Mouse (Mus musculus) hindbrain, embryonic 16.5 days (tissue): Measurements from ENCODE around the gene Eepd1. TPM values are rescaled to one million over a fixed set of nuclear protein-coding genes. Genes with fewer than 3 reads are reported as not detected.
A peak's percentile ranks its signal among the peaks of the same experiment; 100 is the strongest.

ENCODE experiments used
- ATAC-seq: fragments of 200-750 bp; cut with Nextera tagmentation; 2 replicates; pipeline ENCODE4 v1.8.0; 2017; ENCODE audit warnings: moderate TSS enrichment, moderate library complexity
- H3K27ac ChIP-seq: fragments of 300-500 bp; sonication (generic); 2 replicates; pipeline ENCODE4 v1.5.1; 2014; ENCODE audit warnings: low read depth, mild to moderate bottlenecking, control low read depth, low read length, moderate library complexity
- H3K27me3 ChIP-seq: fragments of 300-500 bp; sonication (generic); replicated peaks from 2 replicates; pipeline ENCODE4 v1.6.1; 2014; ENCODE audit warnings: low read length; ENCODE audit not compliant: control insufficient read depth, insufficient read depth
- H3K36me3 ChIP-seq: fragments of 300-500 bp; sonication (generic); 2 replicates; pipeline ENCODE4 v1.6.1; 2014; ENCODE audit warnings: mild to moderate bottlenecking, low read length, moderate library complexity, mixed read lengths; ENCODE audit not compliant: control insufficient read depth, insufficient read depth
- H3K4me1 ChIP-seq: fragments of 300-500 bp; sonication (generic); 2 replicates; pipeline ENCODE4 v1.6.1; 2014; ENCODE audit warnings: low read depth, low read length; ENCODE audit not compliant: control insufficient read depth, insufficient read depth
- H3K4me2 ChIP-seq: fragments of 300-500 bp; sonication (generic); 2 replicates; pipeline ENCODE4 v1.6.1; 2014; ENCODE audit warnings: mild to moderate bottlenecking, low read length, control low read depth, moderate library complexity
- H3K4me3 ChIP-seq: fragments of 300-500 bp; sonication (generic); 2 replicates; pipeline ENCODE4 v1.5.1; 2014; ENCODE audit warnings: mild to moderate bottlenecking, low read length, control low read depth, moderate library complexity
- H3K9ac ChIP-seq: fragments of 300-500 bp; sonication (generic); 2 replicates; pipeline ENCODE4 v1.6.1; 2014; ENCODE audit warnings: low read depth, mild to moderate bottlenecking, control low read depth, low read length, moderate library complexity
- H3K9me3 ChIP-seq: fragments of 300-500 bp; sonication (generic); 2 replicates; pipeline ENCODE4 v1.6.1; 2014; ENCODE audit warnings: mild to moderate bottlenecking, low read length, moderate library complexity; ENCODE audit not compliant: control insufficient read depth
- WGBS: fragments of 180-500 bp; shearing (Covaris S2); extraction: QIAGEN DNeasy Blood & Tissue Kit; methylation state at CpG from one replicate; pipeline ENCODE4 v1.1.7; 2014; 5-methylcytosine and 5-hydroxymethylcytosine counted together
- polyA plus RNA-seq: library from polyadenylated mRNA; unstranded; fragments of >200 nt; fragmentation: Nextera tagmentation; extraction: Ambion mirVana; gene quantifications from 2 replicates; pipeline ENCODE4 v1.2.1, GENCODE M21; 2015

The Eepd1 gene
- polyA plus RNA-seq, 1 experiment from 2014 or later = 15.6 TPM

GRCm38 (mm10) chr9:25541355-25541754 lies 60.0 kb downstream of the Eepd1 start:
- no peaks in the 10 kb centered on the region for H3K27me3 ChIP-seq
- no peaks in the 10 kb centered on the region for H3K9me3 ChIP-seq
- no peak overlapping the region for H3K4me2 ChIP-seq
- H3K4me1 ChIP-seq = no peaks in the 10 kb centered on the region
- no peaks in the 10 kb centered on the region for H3K36me3 ChIP-seq
- H3K4me3 ChIP-seq = no peak overlapping the region
- WGBS = 92% methylated on average over 4 of the region's 4 CpGs
- no peak overlapping the region for H3K27ac ChIP-seq
- no peak overlapping the region for H3K9ac ChIP-seq
- no peak for ATAC-seq

GRCm38 (mm10) chr9:25545212-25545611 lies 63.9 kb downstream of the Eepd1 start:
- no peaks in the 10 kb centered on the region for H3K9me3 ChIP-seq
- H3K4me3 ChIP-seq = no peak overlapping the region
- no peak for ATAC-seq

GRCm38 (mm10) chr9:25549130-25550060 lies 68.0 kb downstream of the Eepd1 start:
- Histone ChIP-seq H3K27ac (no peak overlapping the region), H3K36me3 (no peaks in the 10 kb centered on the region), H3K9ac (no peak overlapping the region), H3K4me2 (no peak overlapping the region), H3K27me3 (no peaks in the 10 kb centered on the region), H3K4me3 (no peak overlapping the region), H3K4me1 (no peaks in the 10 kb centered on the region), H3K9me3 (no peaks in the 10 kb centered on the region)
- 84% methylated on average over 8 of the region's 8 CpGs for WGBS
- ATAC-seq = peak; percentile 40; the same call in 1 of the 2 replicates

More at GRCm38 (mm10) chr9:25545212-25545611, 63.9 kb downstream of the Eepd1 start:
- no peak overlapping the region for H3K4me2 ChIP-seq
- H3K36me3 ChIP-seq = no peaks in the 10 kb centered on the region
- no peak overlapping the region for H3K9ac ChIP-seq
- no peaks in the 10 kb centered on the region for H3K4me1 ChIP-seq
- no peak overlapping the region for H3K27ac ChIP-seq
- H3K27me3 ChIP-seq = no peaks in the 10 kb centered on the region
- WGBS = 98% methylated on average over 2 of the region's 2 CpGs

- H3K27me3 ChIP-seq = no peaks in the 10 kb centered on the region
These were observed 68.8 kb downstream of the Eepd1 start for GRCm38 (mm10) chr9:25550196-25550595.

GRCm38 (mm10) chr9:25552532-25552931 lies 71.2 kb downstream of the Eepd1 start:
- Histone ChIP-seq H3K27me3 (no peaks in the 10 kb centered on the region), H3K4me1 (no peaks in the 10 kb centered on the region), H3K36me3 (no peaks in the 10 kb centered on the region), H3K4me3 (no peak overlapping the region), H3K9me3 (no peaks in the 10 kb centered on the region), H3K27ac (no peak overlapping the region), H3K9ac (no peak overlapping the region), H3K4me2 (no peak overlapping the region)
- 76% methylated on average over 2 of the region's 2 CpGs for WGBS
- no peak for ATAC-seq

More at GRCm38 (mm10) chr9:25550196-25550595, 68.8 kb downstream of the Eepd1 start:
- Histone ChIP-seq H3K4me3 (no peak overlapping the region), H3K9me3 (no peaks in the 10 kb centered on the region), H3K9ac (no peak overlapping the region), H3K4me2 (no peak overlapping the region), H3K4me1 (no peaks in the 10 kb centered on the region), H3K36me3 (no peaks in the 10 kb centered on the region), H3K27ac (no peak overlapping the region)
- WGBS = 85% methylated on average over 7 of the region's 7 CpGs
- no peak for ATAC-seq

GRCm38 (mm10) chr9:25554246-25554803 lies 73.0 kb downstream of the Eepd1 start:
- 82% methylated on average over 6 of the region's 6 CpGs for WGBS
- Histone ChIP-seq H3K4me1 (no peaks in the 10 kb centered on the region), H3K9me3 (no peaks in the 10 kb centered on the region), H3K4me3 (no peak overlapping the region), H3K4me2 (no peak overlapping the region), H3K27me3 (no peaks in the 10 kb centered on the region), H3K9ac (no peak overlapping the region), H3K27ac (no peak overlapping the region), H3K36me3 (no peaks in the 10 kb centered on the region)
- no peak for ATAC-seq

GRCm38 (mm10) chr9:25555261-25555660 lies 73.9 kb downstream of the Eepd1 start:
- no peak for ATAC-seq
- no peak overlapping the region for H3K4me2 ChIP-seq
- H3K9me3 ChIP-seq = no peaks in the 10 kb centered on the region
- no peaks in the 10 kb centered on the region for H3K27me3 ChIP-seq
- H3K4me1 ChIP-seq = no peaks in the 10 kb centered on the region
- WGBS = 74% methylated on average over 6 of the region's 6 CpGs
- no peak overlapping the region for H3K4me3 ChIP-seq
- no peak overlapping the region for H3K9ac ChIP-seq
- H3K36me3 ChIP-seq = no peaks in the 10 kb centered on the region
- H3K27ac ChIP-seq = no peak overlapping the region

- no peak for ATAC-seq
- 87% methylated on average over 3 of the region's 3 CpGs for WGBS
- Histone ChIP-seq H3K27me3 (no peaks in the 10 kb centered on the region), H3K36me3 (no peaks in the 10 kb centered on the region), H3K9ac (no peak overlapping the region), H3K9me3 (no peaks in the 10 kb centered on the region), H3K4me3 (no peak overlapping the region), H3K27ac (no peak overlapping the region), H3K4me2 (no peak overlapping the region), H3K4me1 (no peaks in the 10 kb centered on the region)
These were observed 74.7 kb downstream of the Eepd1 start for GRCm38 (mm10) chr9:25556008-25556407.

GRCm38 (mm10) chr9:25557378-25557777 lies 76.0 kb downstream of the Eepd1 start:
- Histone ChIP-seq H3K4me3 (no peak overlapping the region), H3K4me1 (no peaks in the 10 kb centered on the region), H3K9me3 (no peaks in the 10 kb centered on the region), H3K36me3 (no peaks in the 10 kb centered on the region), H3K4me2 (no peak overlapping the region), H3K27ac (no peak overlapping the region), H3K9ac (no peak overlapping the region), H3K27me3 (no peaks in the 10 kb centered on the region)
- WGBS = 88% methylated on average over 2 of the region's 2 CpGs
- ATAC-seq = no peak
